Mouse (Mus musculus): Measurements from ENCODE around the gene Rab15.
"Not testable (repeated sequence)": the region's sequence is repeated elsewhere in the genome, so short reads cannot be mapped to it uniquely, and the experiment has no call there.

Rab15 gene

DNA sequence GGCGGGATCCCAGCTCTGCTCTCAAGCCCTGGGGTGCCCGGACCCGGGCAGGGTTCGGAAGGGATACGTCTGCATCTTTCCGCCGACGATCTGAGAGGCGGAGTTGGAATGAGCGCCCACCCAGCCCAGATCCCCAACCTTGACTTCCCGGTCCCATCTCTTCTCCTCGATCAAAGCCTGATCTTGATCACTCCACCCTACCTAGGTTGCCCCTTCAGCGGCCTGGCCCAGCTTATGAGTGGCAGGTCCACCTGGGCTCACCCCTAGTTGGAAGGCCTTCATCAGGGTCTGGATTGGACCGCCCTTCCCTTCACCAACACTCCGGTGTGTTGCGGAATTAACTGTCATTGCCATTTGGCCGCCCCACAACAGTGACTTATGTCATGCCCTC lies at the start of gene Rab15:
Gene Rab15, minus strand, starts transcription at position 258 of the 391 bp plus-strand sequence.
- DNase-seq: no peak

DNA sequence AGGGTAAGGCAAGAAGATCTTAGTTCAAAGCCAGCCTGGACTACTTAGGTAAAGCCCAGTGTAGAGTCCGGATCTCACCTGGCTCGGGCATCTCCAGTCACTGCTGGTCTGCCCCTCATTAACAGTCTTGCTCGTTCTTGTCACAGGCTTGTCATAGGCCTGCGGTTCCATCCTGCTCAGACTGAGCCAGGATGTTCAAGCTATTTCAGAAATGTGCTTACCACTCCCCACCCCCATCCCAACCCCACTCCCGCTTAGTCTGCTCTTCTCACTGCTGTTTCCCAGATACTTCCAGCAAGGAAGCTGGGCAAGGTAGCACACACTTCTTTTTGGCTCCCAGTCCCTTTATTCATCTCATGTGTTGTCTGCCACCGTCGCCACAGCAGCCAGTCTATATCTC lies 46.9 kb upstream of the Rab15 start:
- DNase-seq: no peak

DNA sequence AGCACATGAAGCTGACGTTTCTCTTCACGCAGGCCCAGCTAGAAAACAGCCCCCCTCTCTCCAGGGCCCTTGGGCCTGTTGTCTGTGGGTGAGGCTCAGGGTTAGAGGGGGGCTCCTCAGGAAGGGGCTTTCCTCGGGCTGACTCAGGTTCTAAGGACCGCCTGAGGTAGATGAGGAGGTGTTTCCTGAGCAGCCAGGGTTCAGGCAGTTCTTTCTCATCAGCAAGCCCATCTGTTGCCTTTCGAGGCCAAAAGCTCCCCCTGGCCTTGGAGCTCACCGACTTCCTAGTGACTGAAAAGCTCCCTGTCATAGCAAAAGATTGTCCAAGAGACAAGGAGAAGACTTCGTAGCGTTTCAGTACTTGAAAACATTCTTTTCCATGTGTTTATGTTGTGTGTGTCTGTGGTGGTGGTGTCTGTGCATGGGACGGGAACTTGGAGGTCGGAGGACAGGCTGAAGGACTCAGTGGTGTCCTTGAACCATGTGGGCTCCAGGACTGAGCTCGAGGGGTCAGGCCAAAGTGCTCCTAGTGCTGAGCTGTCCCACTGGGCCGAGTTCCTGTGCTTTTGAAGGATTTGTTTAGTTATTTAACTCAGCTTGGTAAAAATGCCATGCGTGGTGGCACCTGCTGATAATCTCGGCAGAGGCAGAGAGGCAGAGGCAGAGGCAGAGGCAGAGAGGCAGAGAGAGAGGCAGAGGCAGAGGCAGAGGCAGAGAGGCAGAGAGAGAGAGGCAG lies 45.9 kb upstream of the Rab15 start:
- DNase-seq: no peak

DNA sequence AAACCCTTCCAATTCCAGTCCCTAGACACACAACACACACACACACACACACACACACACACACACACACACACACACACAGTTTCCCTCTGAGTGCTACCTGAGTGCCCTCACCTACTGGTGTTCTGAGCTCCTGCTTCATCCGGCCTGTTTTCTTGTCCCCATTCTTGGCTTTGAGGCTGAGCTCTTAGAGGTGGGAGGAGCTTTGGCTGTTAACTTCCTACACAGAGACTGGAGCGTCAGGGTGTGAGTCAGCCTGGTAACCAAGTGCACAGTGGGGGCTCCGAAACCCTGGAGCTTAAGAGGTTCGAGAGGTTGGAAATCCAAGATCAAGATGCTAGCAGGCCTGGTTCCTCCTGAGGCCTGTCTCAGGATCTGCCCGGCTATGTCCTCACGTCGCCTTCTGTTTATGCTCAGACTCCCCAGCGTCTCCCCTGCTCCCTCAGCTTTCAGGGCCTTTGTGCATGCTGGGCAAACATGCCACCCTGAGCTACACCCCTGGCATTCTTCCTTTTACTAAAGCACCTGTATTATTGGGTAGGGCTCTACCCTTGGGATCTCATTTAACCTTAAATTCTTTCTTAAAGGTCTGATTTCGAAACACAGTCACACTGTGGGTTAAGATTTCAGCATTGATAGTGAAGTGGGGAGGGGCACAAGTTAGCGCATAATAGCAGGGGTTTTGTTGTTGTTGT lies 45.0 kb upstream of the Rab15 start:
- no peak for DNase-seq

GRCm38 (mm10) chr12:76865266-76865665 lies 42.6 kb upstream of the Rab15 start:
- no peak for DNase-seq

DNA sequence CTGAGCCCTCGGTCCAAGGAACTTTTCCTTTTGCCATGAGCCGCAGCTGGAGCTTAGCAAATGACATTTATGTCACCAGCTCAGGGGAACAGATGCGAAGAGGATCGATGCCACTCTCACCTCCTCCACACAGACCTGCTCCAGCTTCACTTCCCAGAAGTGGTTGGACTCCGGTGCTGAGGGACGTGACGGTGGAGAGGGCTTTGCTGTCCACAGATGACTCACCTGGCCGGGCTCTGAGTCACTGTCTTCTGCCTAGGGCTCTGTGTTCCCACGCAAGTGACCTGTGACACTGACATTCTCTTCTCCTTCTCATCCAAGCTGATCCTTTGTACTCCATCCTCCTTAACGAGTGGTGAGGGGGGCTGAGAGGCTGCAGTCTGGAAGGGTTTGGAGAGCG lies 40.9 kb upstream of the Rab15 start:
- no peak for DNase-seq

GRCm38 (mm10) chr12:76858788-76859187 lies 36.1 kb upstream of the Rab15 start:
- DNase-seq: not testable (repeated sequence)

- DNase-seq: no peak
These were observed 34.4 kb upstream of the Rab15 start for GRCm38 (mm10) chr12:76857087-76857486.

GRCm38 (mm10) chr12:76853378-76854142 lies 30.9 kb upstream of the Rab15 start:
- no peak for DNase-seq

DNA sequence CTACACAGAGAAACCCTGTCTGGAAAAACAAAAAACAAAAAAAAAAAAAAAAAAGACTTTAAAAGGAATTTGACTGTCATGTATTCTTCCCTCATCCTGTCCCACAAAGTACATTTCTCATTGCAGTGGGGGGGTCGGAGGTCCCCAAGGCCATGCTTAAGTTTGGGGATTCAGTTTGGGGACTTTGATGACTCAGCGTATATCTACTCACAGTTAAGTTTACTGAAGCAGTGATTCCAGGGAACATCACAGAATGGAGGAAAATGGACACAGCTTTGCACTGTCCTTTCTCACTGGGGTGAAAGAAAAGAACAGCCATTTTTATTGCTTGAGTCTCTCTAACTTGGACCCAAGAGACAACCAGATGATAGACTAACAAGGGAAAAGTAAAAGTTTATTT lies 29.7 kb upstream of the Rab15 start:
- DNase-seq: no peak

GRCm38 (mm10) chr12:76844346-76845061 lies 21.8 kb upstream of the Rab15 start:
- no peak for DNase-seq

DNA sequence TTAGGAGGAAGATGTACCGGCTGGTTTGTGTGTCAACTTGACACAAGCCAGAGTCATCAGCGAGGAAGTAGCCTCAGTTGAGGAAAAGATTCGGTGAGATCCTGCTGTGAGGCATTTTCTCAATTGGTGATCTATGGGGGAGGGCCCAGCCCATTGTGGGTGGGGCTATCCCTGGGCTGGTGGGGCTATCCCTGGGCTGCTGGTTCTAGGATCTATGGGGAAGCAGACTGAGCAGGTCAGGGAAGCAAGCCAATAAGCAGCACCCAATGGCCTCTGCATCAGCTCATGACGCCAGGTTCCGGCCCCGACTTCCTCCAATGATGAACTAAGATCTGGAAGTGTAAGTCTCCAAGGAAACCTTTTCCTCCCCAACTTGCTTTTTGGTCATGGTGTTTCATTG lies 17.4 kb upstream of the Rab15 start:
- no peak for DNase-seq

GRCm38 (mm10) chr12:76839298-76839697 lies 16.6 kb upstream of the Rab15 start:
- DNase-seq: no peak

DNA sequence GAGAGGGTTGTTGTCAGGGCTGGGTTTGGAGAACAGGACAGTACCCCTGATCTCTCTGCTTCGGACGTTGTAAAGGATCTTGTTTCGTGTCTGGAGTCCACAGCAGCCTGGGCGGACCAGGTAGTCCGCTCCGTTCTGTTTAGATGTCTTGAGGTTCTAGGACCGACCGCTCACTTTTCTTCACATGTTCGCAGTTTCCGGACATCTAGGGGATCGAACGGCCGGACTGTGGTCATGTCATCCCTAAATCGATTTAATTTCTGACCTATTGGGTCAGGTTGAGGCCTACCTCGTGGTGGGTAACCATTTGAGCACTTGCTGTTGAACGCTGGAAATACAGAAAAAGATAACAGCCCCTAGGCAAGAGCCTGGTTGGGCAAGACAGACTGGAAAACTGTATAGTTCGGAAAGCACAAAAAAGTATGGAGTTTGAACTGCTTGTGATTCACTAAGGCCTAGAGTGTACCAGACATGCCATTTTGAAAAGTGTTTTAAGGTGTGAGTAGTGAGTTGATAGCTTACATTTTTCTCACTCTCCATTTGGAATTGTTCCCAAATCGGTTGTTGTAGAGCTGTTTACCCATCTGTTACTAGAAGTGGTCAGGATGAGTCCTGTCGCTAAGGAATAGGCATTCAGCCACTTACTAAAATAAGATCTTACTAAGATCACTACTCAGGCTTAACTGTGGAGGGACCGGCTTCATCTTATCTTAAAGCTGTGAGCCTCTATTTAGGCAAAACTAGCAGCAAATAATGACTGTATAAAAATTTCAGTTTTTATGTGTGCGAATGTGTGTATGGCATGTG lies 15.3 kb upstream of the Rab15 start:
- DNase-seq: no peak

- peak; percentile 99 for DNase-seq
These were observed 14.6 kb upstream of the Rab15 start for GRCm38 (mm10) chr12:76837101-76837843.

DNA sequence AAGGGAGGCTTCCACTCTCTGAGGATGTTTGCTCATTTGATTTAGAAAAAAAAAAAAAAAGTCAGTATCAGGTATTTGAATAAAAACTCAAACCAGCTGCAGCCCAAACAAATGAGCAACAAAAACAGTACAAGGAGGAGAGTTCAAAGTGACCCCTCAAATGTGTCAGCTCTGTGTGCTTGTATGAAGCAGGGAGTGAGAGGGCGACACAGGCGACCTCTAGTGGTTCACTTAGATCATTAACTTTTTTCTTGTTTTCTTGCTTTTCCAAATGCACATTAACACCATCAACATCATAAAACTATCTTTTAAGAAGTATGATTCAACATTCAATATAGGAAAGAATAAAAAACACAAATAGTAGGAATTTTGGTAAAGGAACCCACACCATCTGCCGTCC lies 10.0 kb upstream of the Rab15 start:
- DNase-seq: peak; percentile 28

- no peak for DNase-seq
These were observed 2.6 kb upstream of the Rab15 start for GRCm38 (mm10) chr12:76825283-76825682.

- peak; percentile 58 for DNase-seq
These were observed 582 bp downstream of the Rab15 start for GRCm38 (mm10) chr12:76822002-76822650.

DNA sequence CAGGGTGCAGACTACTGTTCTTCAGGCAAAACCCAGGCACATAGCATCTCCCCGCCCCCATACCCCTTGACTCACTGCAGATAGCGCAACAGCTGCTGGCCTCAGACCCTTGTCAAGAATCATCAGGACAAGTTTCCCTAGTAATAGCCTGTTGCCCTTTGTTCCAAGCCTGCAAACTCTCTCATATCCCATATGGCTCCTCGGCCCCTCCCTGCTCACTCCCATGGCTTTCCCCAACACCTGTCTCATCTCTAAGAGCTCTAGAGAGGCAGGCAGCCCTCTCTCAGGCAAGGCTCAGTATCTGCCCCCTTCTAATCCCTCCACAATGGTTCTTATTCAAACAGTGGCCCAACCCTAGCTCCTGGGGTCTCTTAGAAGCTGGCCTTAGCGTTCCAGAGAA lies 2.1 kb downstream of the Rab15 start:
- no peak for DNase-seq

DNA sequence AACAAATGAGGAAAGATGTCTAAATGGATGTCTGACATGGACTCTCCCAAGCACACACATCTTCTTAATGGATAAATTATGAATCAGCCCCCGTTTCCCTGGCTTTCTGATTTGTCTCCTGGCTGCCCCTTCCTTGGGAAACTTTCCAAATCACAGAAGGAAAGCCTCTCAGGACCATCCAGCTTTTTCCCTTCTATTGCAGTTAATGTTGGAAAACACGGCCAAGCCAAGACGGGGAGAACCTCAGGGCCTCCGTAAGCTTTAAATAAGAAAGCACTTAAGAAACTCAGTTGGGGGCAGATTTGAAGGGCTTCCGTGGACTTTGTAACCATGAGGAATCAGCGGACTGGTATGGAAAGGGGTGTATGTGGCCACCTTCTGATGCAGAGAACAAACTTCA lies 2.9 kb downstream of the Rab15 start:
- no peak for DNase-seq

- no peak for DNase-seq
These were observed 3.8 kb downstream of the Rab15 start for GRCm38 (mm10) chr12:76818908-76819307.

Data from right cerebral cortex, postnatal 4 days (tissue).